Mouse (Mus musculus) bone marrow, adult 2 months (tissue): ENCODE measurements at regions not wholly inside any gene's neighbourhood (a gene's known extent, or its start where the extent isn't known, plus 50 kb on each side); places are given as distances from the start of the nearest gene placed in this dataset.

Experiments used
- CTCF ChIP-seq: fragments of 200-500 bp; IDR thresholded peaks from 2 replicates; pipeline ENCODE4 v1.5.1; 2011; ENCODE audit warnings: low read length, control low read depth; ENCODE audit not compliant: control insufficient read depth, insufficient read depth
- POLR2A ChIP-seq: fragments of 200-500 bp; IDR thresholded peaks from 2 replicates; pipeline ENCODE4 v1.6.1; 2011; ENCODE audit warnings: low read depth, mild to moderate bottlenecking, control low read depth, low read length, borderline replicate concordance; ENCODE audit not compliant: control insufficient read depth

- TF ChIP-seq POLR2A (no peak), CTCF (no peak)
Measured at GRCm38 (mm10) chr2:28296183-28296582, 103.4 kb downstream of the Olfm1 start.
